Mouse (Mus musculus): ENCODE results near the gene Ugt1a10. TPM values are rescaled to one million over a fixed set of nuclear protein-coding genes. Genes with fewer than 3 reads are reported as not detected.

Gene Ugt1a10
- polyA plus RNA-seq, 1 experiment from 2014 or later = not detected

DNA sequence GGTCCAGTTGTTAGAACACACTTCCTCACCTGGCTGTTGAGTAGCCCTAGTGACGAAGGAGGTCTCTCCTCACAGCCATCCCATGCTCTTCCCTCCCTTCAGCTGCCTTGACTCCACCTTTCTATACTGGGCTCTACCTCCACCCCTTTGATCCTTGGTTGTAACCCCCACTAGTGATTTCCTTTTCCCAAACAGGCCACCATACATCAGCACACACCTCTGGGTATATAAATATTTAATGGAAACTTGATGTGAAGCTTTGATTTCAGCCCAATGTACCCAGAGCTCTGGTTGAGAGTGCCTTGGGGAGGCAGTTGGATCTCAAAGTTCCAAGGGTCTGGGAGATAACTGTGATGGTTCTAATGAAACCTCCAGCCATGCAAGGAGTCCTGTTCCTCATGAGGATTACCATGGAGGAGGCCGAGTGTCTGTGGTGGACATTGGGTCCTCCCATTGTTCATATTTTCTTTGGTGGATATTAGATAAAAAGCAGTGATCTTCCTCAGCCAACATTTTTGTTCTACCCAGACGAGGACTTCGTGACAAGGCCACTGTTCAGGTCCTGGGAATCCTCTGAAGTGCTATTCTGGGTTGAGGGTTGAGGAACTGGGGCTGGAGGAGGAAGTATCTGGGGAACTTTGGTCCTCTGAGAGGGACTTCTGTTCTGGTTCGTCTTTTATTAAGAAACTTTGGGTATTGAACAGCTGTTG is 171.6 kb downstream of the Ugt1a10 start, which contains the start of gene Mroh2a:
Gene Mroh2a (plus strand): TSS at position 317 of the 710 bp plus-strand sequence.
- Histone ChIP-seq H3K4me1 (replicated peaks) (no peaks in the 10 kb centered on the region), H3K36me3 (no peaks in the 10 kb centered on the region), H3K27ac (no peak within 1 kb of the TSS), H3K4me2 (no peak within 1 kb of the TSS), H3K9me3 (peaks cover 66% of the 10 kb centered on the region), H3K9ac (replicated peaks) (no peak within 1 kb of the TSS), H3K4me3 (replicated peaks) (no peak within 1 kb of the TSS), H3K27me3 (no peaks in the 10 kb centered on the region)
- ATAC-seq (ENCODE audit: insufficient number of reproducible peaks, insufficient read depth, low FRiP score, low TSS enrichment, low read depth) = no peak
- WGBS = 58% methylated on average over 5 of the region's 5 CpGs

DNA sequence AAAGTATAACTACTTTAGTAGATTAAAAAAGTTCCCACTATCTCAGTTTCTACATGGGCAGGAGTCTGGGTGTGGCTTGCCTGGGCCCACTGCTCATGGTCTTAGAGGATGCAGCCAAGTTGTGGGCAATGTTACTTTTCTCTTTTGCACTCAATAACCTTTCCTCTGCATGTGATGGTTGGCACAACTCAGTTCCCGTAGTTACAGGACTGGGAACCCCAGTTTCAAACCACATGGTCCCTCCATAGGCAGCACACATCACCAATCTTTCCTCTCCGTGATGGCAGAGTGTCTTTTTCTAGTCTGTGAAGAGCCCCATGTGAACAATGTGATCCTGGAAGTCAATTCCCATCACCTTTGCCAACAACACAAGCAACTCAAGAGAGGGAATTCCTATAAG is 172.3 kb downstream of the Ugt1a10 start:
- no peak for ATAC-seq (ENCODE audit: insufficient number of reproducible peaks, insufficient read depth, low FRiP score, low TSS enrichment, low read depth)
- no peak overlapping the region for H3K4me2 ChIP-seq
- H3K27me3 ChIP-seq = no peaks in the 10 kb centered on the region
- 61% methylated on average over 2 of the region's 2 CpGs for WGBS
- H3K27ac ChIP-seq = no peak overlapping the region
- H3K4me1 ChIP-seq (replicated peaks) = no peaks in the 10 kb centered on the region
- H3K36me3 ChIP-seq = no peaks in the 10 kb centered on the region
- no peak overlapping the region for H3K4me3 ChIP-seq (replicated peaks)
- H3K9ac ChIP-seq (replicated peaks) = no peak overlapping the region
- peaks cover 73% of the 10 kb centered on the region for H3K9me3 ChIP-seq

DNA sequence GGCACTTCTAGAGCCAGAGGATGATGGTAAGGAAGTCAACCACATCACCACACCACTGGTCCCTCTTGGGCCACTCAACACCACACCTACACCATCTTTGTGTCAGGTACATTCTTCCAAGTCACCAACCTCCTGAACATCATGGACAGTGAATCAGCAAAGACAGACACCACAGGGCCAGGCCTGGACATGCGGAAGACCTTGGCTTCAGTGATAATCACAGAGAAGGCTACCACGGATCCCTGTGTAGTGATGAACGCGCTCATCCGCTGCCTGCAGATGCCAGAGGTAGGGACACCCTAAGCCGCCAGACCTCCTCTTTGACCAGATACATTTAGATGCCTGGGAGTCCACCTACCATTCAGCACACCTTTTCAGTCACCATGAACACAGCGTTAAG is 172.9 kb downstream of the Ugt1a10 start:
- Histone ChIP-seq H3K9me3 (peaks cover 79% of the 10 kb centered on the region), H3K4me1 (replicated peaks) (no peaks in the 10 kb centered on the region), H3K9ac (replicated peaks) (no peak overlapping the region), H3K4me2 (no peak overlapping the region), H3K4me3 (replicated peaks) (no peak overlapping the region), H3K27me3 (no peaks in the 10 kb centered on the region), H3K27ac (no peak overlapping the region), H3K36me3 (no peaks in the 10 kb centered on the region)
- 69% methylated on average over 7 of the region's 7 CpGs for WGBS
- ATAC-seq (ENCODE audit: insufficient number of reproducible peaks, insufficient read depth, low FRiP score, low TSS enrichment, low read depth) = no peak

DNA sequence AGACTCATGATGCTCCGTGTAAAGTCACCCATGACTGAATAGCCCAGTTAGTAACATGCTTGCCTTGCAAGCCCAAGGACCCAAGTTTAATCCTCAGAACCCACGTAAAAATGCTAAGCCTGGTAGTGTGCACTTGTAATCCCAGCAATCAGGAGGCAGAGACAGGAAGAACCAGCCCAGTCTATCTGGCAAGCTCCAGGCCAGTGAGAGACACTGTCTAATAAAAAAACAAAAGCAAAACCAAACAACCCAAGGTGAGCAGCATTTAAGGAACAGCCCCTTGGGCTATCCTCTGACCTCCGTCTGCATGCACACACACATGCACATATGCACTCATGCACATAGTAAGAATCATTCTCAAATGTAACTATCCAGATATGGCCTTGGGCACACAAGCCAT is 174.4 kb downstream of the Ugt1a10 start:
- H3K4me2 ChIP-seq = no peak overlapping the region
- ATAC-seq (ENCODE audit: insufficient number of reproducible peaks, insufficient read depth, low FRiP score, low TSS enrichment, low read depth) = no peak
- no peak overlapping the region for H3K4me3 ChIP-seq (replicated peaks)
- H3K27ac ChIP-seq = no peak overlapping the region
- WGBS = 83% methylated on average over 3 of the region's 3 CpGs
- H3K9me3 ChIP-seq = peaks cover 94% of the 10 kb centered on the region
- no peaks in the 10 kb centered on the region for H3K4me1 ChIP-seq (replicated peaks)
- H3K27me3 ChIP-seq = no peaks in the 10 kb centered on the region
- no peaks in the 10 kb centered on the region for H3K36me3 ChIP-seq
- no peak overlapping the region for H3K9ac ChIP-seq (replicated peaks)

DNA sequence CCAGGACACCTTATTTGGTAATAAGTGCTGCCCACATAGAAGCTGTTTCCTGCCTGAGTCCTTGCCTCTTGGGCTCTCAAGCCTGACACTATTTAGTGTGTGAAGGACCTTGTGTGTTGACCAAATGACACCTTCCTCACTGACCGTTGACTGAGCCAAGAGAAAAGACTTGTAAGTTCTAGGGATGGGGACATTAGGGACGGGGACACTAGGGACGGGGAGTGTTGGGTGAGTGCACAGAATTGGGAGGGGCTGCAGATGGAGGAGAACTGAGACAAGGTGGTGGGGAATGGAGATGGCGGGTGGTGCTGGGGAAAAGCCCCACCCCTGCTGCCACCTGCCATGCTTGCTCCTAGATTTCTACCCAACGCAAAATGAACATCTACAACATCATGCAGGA is 174.8 kb downstream of the Ugt1a10 start:
- Histone ChIP-seq H3K9ac (replicated peaks) (no peak overlapping the region), H3K9me3 (peaks cover 98% of the 10 kb centered on the region), H3K36me3 (no peaks in the 10 kb centered on the region), H3K27ac (no peak overlapping the region), H3K27me3 (no peaks in the 10 kb centered on the region), H3K4me3 (replicated peaks) (no peak overlapping the region), H3K4me2 (no peak overlapping the region), H3K4me1 (replicated peaks) (no peaks in the 10 kb centered on the region)
- 85% methylated on average over 5 of the region's 5 CpGs for whole genome bisulfite sequencing
- ATAC-seq (ENCODE audit: insufficient number of reproducible peaks, insufficient read depth, low FRiP score, low TSS enrichment, low read depth) = no peak

DNA sequence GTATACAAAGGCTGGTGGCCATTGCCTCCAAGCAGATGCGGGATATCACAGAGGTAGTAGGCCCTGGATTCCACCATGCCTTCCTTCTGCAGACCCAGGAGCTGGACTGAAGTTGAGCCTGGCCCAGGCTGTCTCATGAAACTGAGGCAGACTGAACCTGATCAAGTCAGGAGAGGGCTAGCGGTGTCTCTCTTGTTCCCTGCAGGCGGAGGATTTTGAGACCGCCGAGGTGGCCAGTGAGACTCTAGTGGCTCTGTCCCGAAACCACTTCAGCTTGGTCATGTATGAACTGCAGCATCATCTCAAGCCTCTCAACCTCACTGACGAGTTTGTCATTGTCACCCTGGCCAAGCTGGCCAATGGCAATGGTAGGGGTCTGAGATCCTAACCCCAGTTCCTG is 175.2 kb downstream of the Ugt1a10 start:
- no peaks in the 10 kb centered on the region for H3K4me1 ChIP-seq (replicated peaks)
- no peak overlapping the region for H3K4me2 ChIP-seq
- H3K27me3 ChIP-seq = no peaks in the 10 kb centered on the region
- peaks cover 100% of the 10 kb centered on the region for H3K9me3 ChIP-seq
- WGBS = 72% methylated on average over 7 of the region's 7 CpGs
- H3K36me3 ChIP-seq = no peaks in the 10 kb centered on the region
- H3K4me3 ChIP-seq (replicated peaks) = no peak overlapping the region
- no peak overlapping the region for H3K9ac ChIP-seq (replicated peaks)
- H3K27ac ChIP-seq = no peak overlapping the region
- ATAC-seq (ENCODE audit: insufficient number of reproducible peaks, insufficient read depth, low FRiP score, low TSS enrichment, low read depth) = no peak

DNA sequence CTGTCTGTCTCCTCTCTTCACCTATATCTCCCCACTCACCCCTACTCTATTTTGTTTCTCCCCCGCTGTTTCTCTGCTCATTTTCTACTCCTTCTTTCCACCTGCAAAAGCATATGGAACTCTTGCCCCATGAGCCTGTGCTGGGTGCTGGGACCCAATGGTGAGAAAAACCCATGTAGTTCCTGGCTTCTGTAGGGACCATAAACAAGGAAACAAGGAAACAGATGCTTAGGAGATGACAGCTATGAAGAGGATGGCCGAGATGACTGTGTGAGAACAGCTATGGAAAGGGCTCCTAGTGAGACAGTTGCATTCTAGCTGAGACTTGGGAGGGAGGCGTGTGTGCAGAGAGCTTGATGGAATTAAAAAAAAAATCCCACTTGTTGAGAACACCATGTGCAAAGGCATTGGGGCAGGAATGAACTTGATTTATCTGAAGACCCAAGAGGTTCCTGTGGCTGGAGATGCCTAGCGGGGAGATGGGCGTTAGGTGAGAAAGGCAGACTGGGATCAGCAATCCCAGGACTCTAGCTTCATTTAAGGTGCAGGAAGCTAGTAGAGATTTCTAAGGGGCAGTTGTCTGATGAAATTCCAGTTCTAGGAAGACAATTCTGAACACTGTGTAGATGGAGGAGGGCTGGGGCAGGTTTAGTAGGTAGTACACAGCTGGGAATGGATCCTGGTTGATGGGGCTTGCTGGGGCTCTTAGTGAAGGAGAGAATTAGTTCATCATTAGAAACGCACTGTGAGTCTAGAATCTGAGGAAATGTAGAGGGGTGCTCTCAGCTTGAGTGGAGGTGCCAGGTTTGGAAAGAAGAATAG is 176.0 kb downstream of the Ugt1a10 start:
- Histone ChIP-seq H3K27me3 (no peaks in the 10 kb centered on the region), H3K27ac (no peak overlapping the region), H3K9ac (replicated peaks) (no peak overlapping the region), H3K4me3 (replicated peaks) (no peak overlapping the region), H3K36me3 (no peaks in the 10 kb centered on the region), H3K4me2 (no peak overlapping the region), H3K9me3 (peaks cover 100% of the 10 kb centered on the region), H3K4me1 (replicated peaks) (no peaks in the 10 kb centered on the region)
- WGBS = 78% methylated on average over 6 of the region's 6 CpGs
- ATAC-seq (ENCODE audit: insufficient number of reproducible peaks, insufficient read depth, low FRiP score, low TSS enrichment, low read depth) = no peak

DNA sequence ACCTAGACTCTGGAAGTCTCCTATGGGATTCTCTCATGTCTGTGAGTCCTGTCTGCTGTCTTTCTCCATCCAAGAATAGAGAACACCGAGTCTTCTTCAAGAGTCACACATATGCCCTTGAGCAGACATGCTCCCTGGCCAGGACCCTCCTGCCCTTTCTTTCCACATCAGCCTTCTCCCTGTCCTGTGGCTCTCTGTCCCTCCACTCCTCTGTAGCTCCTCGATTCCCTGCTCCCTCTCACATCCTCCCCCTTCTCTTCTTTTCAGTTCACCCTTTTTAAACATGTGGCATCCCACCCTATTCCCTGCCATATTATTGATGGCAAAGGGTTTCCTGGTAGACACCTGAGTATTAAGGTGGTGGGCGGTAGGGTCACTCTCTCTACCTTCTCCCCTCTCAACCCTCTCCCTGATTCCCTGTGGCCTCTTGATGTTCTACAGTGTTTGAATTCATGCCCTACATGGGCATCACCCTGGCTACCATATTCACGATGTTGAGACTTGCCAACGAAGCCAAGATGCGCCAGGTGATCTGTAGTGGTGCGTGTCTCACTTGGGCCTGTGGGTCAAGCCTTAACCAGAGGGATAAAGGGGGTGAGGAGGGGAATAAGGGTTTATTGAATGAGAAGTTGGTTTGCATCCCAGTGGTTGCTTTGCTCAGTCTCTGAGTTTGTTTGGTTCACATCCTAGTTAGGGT is 176.8 kb downstream of the Ugt1a10 start:
- Histone ChIP-seq H3K27me3 (no peaks in the 10 kb centered on the region), H3K9ac (replicated peaks) (no peak overlapping the region), H3K36me3 (no peaks in the 10 kb centered on the region), H3K4me3 (replicated peaks) (no peak overlapping the region), H3K9me3 (peaks cover 97% of the 10 kb centered on the region), H3K4me2 (no peak overlapping the region), H3K27ac (no peak overlapping the region), H3K4me1 (replicated peaks) (no peaks in the 10 kb centered on the region)
- 69% methylated on average over 7 of the region's 7 CpGs for WGBS
- no peak for ATAC-seq (ENCODE audit: insufficient number of reproducible peaks, insufficient read depth, low FRiP score, low TSS enrichment, low read depth)

DNA sequence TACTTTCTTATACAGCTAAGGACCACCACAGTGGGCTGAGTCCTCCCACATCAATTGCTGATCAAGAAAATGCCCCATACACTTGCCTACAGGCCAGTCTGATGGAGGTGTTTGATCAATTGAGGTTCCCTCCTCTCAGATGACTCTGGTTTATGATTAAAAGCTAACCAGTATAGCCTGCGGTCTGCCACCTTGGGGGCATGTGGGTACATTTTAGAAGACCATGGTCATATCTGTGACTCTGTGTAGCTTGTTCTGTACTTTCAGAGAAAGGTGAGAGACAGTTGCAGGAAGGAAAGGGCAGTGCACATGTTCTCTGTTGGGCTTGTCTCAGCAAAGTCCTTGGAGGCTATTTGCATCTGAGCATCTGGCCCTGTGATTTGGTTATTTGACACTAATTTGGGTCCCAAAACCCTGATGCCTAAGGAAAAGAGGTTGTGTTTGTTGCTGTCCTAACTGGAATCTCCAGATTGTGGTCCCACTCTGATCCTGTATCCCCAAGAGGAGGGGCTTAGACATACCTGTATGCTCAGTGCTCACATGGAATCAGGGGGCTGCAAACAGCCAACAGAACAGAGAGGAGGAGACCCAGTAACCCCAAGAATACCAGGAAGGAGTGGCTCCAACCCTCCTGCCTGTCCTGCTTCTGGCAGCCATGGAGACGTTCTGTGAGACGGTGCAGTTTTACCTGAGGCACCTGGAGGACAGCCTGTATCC is 177.6 kb downstream of the Ugt1a10 start:
- WGBS = 55% methylated on average over 3 of the region's 3 CpGs
- ATAC-seq (ENCODE audit: insufficient number of reproducible peaks, insufficient read depth, low FRiP score, low TSS enrichment, low read depth) = no peak
- no peak overlapping the region for H3K4me2 ChIP-seq

DNA sequence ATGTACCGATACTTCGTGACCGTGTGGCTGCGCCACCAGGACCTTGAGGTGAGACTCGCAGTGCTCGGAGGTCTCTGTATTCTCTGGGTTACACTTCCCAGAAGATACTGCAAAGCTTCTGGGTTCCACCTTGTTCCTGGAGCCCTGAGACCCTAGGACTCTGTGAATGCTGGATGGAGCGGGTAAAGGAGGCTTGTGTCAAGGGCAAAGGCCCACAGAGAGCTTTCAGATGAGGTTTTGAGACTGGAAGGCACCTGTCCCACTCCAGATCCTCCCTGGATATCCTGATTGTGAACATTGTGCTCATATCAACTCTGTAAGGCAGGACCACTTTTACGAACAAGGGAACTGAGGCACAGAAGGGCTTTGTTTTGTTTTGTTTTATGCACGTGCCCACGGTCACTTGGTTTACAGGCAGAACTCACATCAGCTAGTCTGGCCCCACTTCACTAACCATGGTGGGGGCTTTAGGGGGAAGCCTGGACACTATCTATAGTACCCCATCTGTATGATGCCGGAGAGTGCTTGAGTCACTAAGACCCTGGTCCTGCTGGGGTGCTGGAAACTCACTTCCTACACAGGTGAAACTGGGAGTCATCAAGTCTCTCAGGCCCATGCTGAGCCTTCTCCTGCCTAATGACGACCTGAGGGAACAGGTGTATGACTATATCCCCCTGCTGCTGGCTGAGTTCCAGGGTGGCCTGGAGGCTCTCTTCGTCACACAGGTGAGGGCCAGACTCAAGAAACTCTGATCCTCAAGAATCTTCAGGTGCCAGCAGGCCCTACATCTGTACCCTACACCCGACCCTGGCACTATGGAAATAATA is 178.4 kb downstream of the Ugt1a10 start:
- Histone ChIP-seq H3K27me3 (no peaks in the 10 kb centered on the region), H3K4me1 (replicated peaks) (no peaks in the 10 kb centered on the region), H3K9ac (replicated peaks) (no peak overlapping the region), H3K4me3 (replicated peaks) (no peak overlapping the region), H3K4me2 (no peak overlapping the region), H3K27ac (no peak overlapping the region), H3K9me3 (peaks cover 97% of the 10 kb centered on the region), H3K36me3 (no peaks in the 10 kb centered on the region)
- no peak for ATAC-seq (ENCODE audit: insufficient number of reproducible peaks, insufficient read depth, low FRiP score, low TSS enrichment, low read depth)
- 68% methylated on average over 14 of the region's 14 CpGs for WGBS

More for the DNA sequence above, 177.6 kb downstream of the Ugt1a10 start:
- H3K9me3 ChIP-seq = peaks cover 97% of the 10 kb centered on the region
- no peak overlapping the region for H3K9ac ChIP-seq (replicated peaks)
- no peaks in the 10 kb centered on the region for H3K36me3 ChIP-seq
- no peaks in the 10 kb centered on the region for H3K4me1 ChIP-seq (replicated peaks)
- H3K27me3 ChIP-seq = no peaks in the 10 kb centered on the region
- no peak overlapping the region for H3K27ac ChIP-seq
- H3K4me3 ChIP-seq (replicated peaks) = no peak overlapping the region
